Mouse (Mus musculus) megakaryocyte, embryonic 14.5 days (primary cell): Measurements from ENCODE around the gene Pced1a.

Experiments used
- FLI1 ChIP-seq: IDR thresholded peaks from 2 replicates; pipeline ENCODE4 v1.6.1; 2012; ENCODE audit warnings: low read length, inconsistent platforms, mixed read lengths
- GATA1 ChIP-seq: IDR thresholded peaks from 3 replicates; pipeline ENCODE4 v1.6.1; 2012; ENCODE audit warnings: mixed read lengths, low read length, inconsistent platforms, borderline replicate concordance

DNA sequence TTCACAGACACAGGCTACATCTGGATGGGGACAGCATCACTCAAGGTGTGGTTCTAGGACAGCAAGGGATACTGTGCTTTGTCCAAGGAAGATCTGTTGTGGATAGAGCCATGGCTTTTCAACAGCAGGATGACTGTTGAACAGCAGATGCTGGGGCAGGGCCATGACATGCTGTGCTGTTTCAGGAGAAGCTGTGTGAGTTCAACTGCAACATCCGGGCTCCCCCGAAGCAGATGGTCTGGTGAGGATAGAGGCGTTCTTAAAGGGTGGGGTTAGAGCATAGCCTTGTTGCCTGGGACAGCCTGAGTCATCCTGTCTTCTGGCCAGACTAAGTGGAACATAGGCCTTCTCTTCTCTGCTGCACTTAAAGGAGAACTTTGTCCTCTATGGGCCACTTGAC, 14.4 kb upstream of the Pced1a start:
- TF ChIP-seq GATA1 (no peak), FLI1 (no peak)
